Comparison of ENCODE assay signal across 8 mouse cellular contexts in genomic region chr5:147724945-147725830, GRCm38 (mm10). TPM values are rescaled to one million over a fixed set of nuclear protein-coding genes. Genes with fewer than 3 reads are reported as not detected.
DNase-seq lines count a peak whose midpoint lies in the region; ATAC-seq lines count a peak whose summit lies in the region.

No protein-coding gene starts in this region.

- ATAC-seq in embryonic facial prominence, embryonic 13.5 days (ENCODE audit: insufficient number of reproducible peaks, insufficient read depth, low FRiP score, low TSS enrichment, low read depth) = peak; percentile 68
- peak; percentile 71 for ATAC-seq in midbrain, embryonic 16.5 days

- intact Hi-C loops in heart, postnatal 14 days (cut with DNase I) = loop anchor here (5.0 to 10.0 kb wide), 2 partner anchors 143 to 290 kb away; partner anchors contain the start of gene Pan3

- H3K27me3 ChIP-seq in embryonic facial prominence, embryonic 13.5 days = peaks cover 95% of the 10 kb centered on the region
- peaks cover 66% of the 10 kb centered on the region for H3K27me3 ChIP-seq in midbrain, embryonic 16.5 days (ENCODE audit: control insufficient read depth, insufficient read depth, low read depth, low read length)

- WGBS in embryonic facial prominence, embryonic 13.5 days = under 1% methylated on average over 67 of the region's 69 CpGs
- WGBS in midbrain, embryonic 16.5 days = under 1% methylated on average over 63 of the region's 69 CpGs

- no peaks in the 10 kb centered on the region for H3K36me3 ChIP-seq in embryonic facial prominence, embryonic 13.5 days
- no peaks in the 10 kb centered on the region for H3K36me3 ChIP-seq in midbrain, embryonic 16.5 days (ENCODE audit: control insufficient read depth, insufficient read depth, low read length)

- peak overlapping the region; percentile 59 for H3K9ac ChIP-seq in embryonic facial prominence, embryonic 13.5 days
- peak overlapping the region; percentile 53; the same call in 1 of the 2 replicates for H3K9ac ChIP-seq in midbrain, embryonic 16.5 days (ENCODE audit: low read depth, low read length)

- peak; percentile 31 for DNase-seq in right cerebral cortex, postnatal 14 days
- DNase-seq in right cerebral cortex, postnatal 36 days (ENCODE audit: low spot score in 2 of 2) = no peak
- peak; percentile 79 to 83 for DNase-seq in heart, postnatal 14 days
- peak; percentile 25 for DNase-seq in liver
- DNase-seq in urinary bladder, postnatal 14 days (ENCODE audit: low spot score) = peak; percentile 54
- DNase-seq in layer of hippocampus, postnatal 36 days = no peak

- H3K4me1 ChIP-seq in embryonic facial prominence, embryonic 13.5 days = peaks cover 18% of the 10 kb centered on the region
- H3K4me1 ChIP-seq in midbrain, embryonic 16.5 days (ENCODE audit: control insufficient read depth, insufficient read depth, low read length) = peaks cover 19% of the 10 kb centered on the region

- peak overlapping the region; percentile 48 for H3K4me3 ChIP-seq in embryonic facial prominence, embryonic 13.5 days
- peak overlapping the region; percentile 40 for H3K4me3 ChIP-seq in midbrain, embryonic 16.5 days (ENCODE audit: low read depth, low read length)

- H3K27ac ChIP-seq in embryonic facial prominence, embryonic 13.5 days = no peak overlapping the region; the same call in 1 of the 2 replicates
- no peak overlapping the region for H3K27ac ChIP-seq in midbrain, embryonic 16.5 days (ENCODE audit: low read length)

- H3K4me2 ChIP-seq in embryonic facial prominence, embryonic 13.5 days = peak overlapping the region; percentile 83
- peak overlapping the region; percentile 69 for H3K4me2 ChIP-seq in midbrain, embryonic 16.5 days (ENCODE audit: low read length)

- no peaks in the 10 kb centered on the region for H3K9me3 ChIP-seq in embryonic facial prominence, embryonic 13.5 days
- H3K9me3 ChIP-seq in midbrain, embryonic 16.5 days (replicated peaks; ENCODE audit: control insufficient read depth, low read length, poor library complexity, severe bottlenecking) = no peaks in the 10 kb centered on the region

RNA-seq across cellular contexts. Expression of gene Flt1, which starts 0.6 kb away (rescaled TPM):
- polyA plus RNA-seq in embryonic facial prominence, embryonic 13.5 days (2015; fragmentation: Nextera tagmentation; extraction: Ambion mirVana) = 8.8 and 10.0 TPM in 2 replicates
- total RNA-seq in heart, postnatal 14 days (2021) = 10 to 100 TPM; 62.5 to 63.6 TPM
- polyA plus RNA-seq in midbrain, embryonic 16.5 days (2015; fragmentation: Nextera tagmentation; extraction: Ambion mirVana) = 13.6 and 14.0 TPM in 2 replicates
- 10 to 100 TPM; 34.2 to 40.2 TPM for total RNA-seq in layer of hippocampus, postnatal 36 days (2021)

Comparison
In these comparisons a context has a peak if more than half of its experiments do, and no peak if none do; other contexts are left out.
1. DNase-seq: peak in right cerebral cortex, postnatal 14 days (single experiment), heart, postnatal 14 days (2 of 2), liver (single experiment) and urinary bladder, postnatal 14 days (single experiment); none in right cerebral cortex, postnatal 36 days (0 of 2) and layer of hippocampus, postnatal 36 days (0 of 2).